Mouse (Mus musculus): ENCODE results near the gene Sco1.

DNA sequence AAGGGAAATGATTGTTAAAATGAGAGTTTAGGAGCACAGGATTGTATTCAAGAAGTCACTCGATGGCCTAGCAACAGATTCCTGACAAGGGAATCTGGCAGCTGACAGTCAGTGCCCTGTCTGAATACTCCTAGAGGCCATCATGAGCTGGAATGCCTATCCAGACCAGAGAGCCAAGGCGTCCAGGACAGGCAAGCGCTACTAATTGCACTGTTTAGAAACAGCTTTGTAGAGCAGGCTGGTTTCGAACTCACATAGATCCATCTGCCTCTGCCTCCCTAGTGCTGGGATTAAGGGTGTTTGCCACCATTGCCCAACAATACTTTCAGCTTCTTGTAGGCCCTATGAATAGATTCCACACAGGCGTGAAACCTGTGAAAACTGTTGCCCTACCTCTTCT, 61.8 kb downstream of the Sco1 start:
- TF ChIP-seq ZC3H11A (IDR thresholded peaks at IDR 0.05; ENCODE audit: borderline replicate concordance, low read depth, low read length), result no peak
- no peak for TF ChIP-seq CHD2 (IDR thresholded peaks at IDR 0.05; ENCODE audit: low read depth, low read length)
- no peak for TF ChIP-seq MAFK (IDR thresholded peaks at IDR 0.05; ENCODE audit: insufficient read depth, low read depth, low read length)

All from ES-E14 (cell line).